Mouse (Mus musculus) hindbrain, embryonic 15.5 days (tissue): ENCODE measurements around the gene Bicdl1. TPM values are rescaled to one million over a fixed set of nuclear protein-coding genes. Genes with fewer than 3 reads are reported as not detected.
"Not testable (repeated sequence)": the region's sequence is repeated elsewhere in the genome, so short reads cannot be mapped to it uniquely, and the experiment has no call there.

Source experiments
- ATAC-seq: fragments of 200-750 bp; cut with Nextera tagmentation; 2 replicates; pipeline ENCODE4 v1.8.0; 2017; ENCODE audit warnings: low read depth, moderate number of reproducible peaks, moderate TSS enrichment; ENCODE audit not compliant: low FRiP score
- H3K27ac ChIP-seq: fragments of 300-500 bp; sonication (generic); replicated peaks from 2 replicates; pipeline ENCODE4 v1.5.1; 2015; ENCODE audit warnings: mild to moderate bottlenecking, inconsistent platforms
- H3K27me3 ChIP-seq: fragments of 300-500 bp; sonication (generic); 2 replicates; pipeline ENCODE4 v1.6.1; 2015; ENCODE audit warnings: control low read depth, inconsistent platforms
- H3K36me3 ChIP-seq: fragments of 300-500 bp; sonication (generic); 2 replicates; pipeline ENCODE4 v1.6.1; 2015; ENCODE audit warnings: control low read depth, inconsistent platforms
- H3K4me1 ChIP-seq: fragments of 300-500 bp; sonication (generic); replicated peaks from 2 replicates; pipeline ENCODE4 v1.6.1; 2015; ENCODE audit warnings: control low read depth, inconsistent platforms
- H3K4me2 ChIP-seq: fragments of 300-500 bp; sonication (generic); 2 replicates; pipeline ENCODE4 v1.6.1; 2015; ENCODE audit warnings: moderate library complexity, mild to moderate bottlenecking, inconsistent platforms
- H3K4me3 ChIP-seq: fragments of 300-500 bp; sonication (generic); 2 replicates; pipeline ENCODE4 v1.5.1; 2015; ENCODE audit warnings: mild to moderate bottlenecking, inconsistent platforms
- H3K9ac ChIP-seq: fragments of 300-500 bp; sonication (generic); 2 replicates; pipeline ENCODE4 v1.6.1; 2015; ENCODE audit warnings: inconsistent platforms
- H3K9me3 ChIP-seq: fragments of 300-500 bp; sonication (generic); 2 replicates; pipeline ENCODE4 v1.6.1; 2016; ENCODE audit warnings: control low read depth, inconsistent platforms
- WGBS: fragments of 180-500 bp; shearing (Covaris S2); methylation state at CpG from one replicate; pipeline ENCODE4 v1.1.7; 2015; 5-methylcytosine and 5-hydroxymethylcytosine counted together
- polyA plus RNA-seq: library from polyadenylated mRNA; unstranded; fragments of >200 nt; fragmentation: Nextera tagmentation; extraction: Ambion mirVana; gene quantifications from 2 replicates; pipeline ENCODE4 v1.2.1, GENCODE M21; 2015

Bicdl1 gene
- polyA plus RNA-seq, 1 experiment from 2014 or later: 39.9 TPM

- Histone ChIP-seq H3K9me3 (no peaks in the 10 kb centered on the region), H3K4me2 (no peak overlapping the region), H3K9ac (no peak overlapping the region), H3K36me3 (no peaks in the 10 kb centered on the region), H3K27ac (no peak overlapping the region), H3K4me1 (no peaks in the 10 kb centered on the region), H3K27me3 (no peaks in the 10 kb centered on the region), H3K4me3 (no peak overlapping the region)
- 80% methylated on average over 5 of the region's 5 CpGs for WGBS
- no peak for ATAC-seq
Measured at GRCm38 (mm10) chr5:115752883-115753282, 21.5 kb upstream of the Bicdl1 start.

GRCm38 (mm10) chr5:115751916-115752315, 20.5 kb upstream of the Bicdl1 start:
- not testable (repeated sequence) for H3K36me3 ChIP-seq, H3K4me2 ChIP-seq, H3K9ac ChIP-seq, H3K4me3 ChIP-seq, H3K9me3 ChIP-seq, H3K4me1 ChIP-seq, H3K27ac ChIP-seq, H3K27me3 ChIP-seq, ATAC-seq
- WGBS: 68% methylated on average over 9 of the region's 9 CpGs

DNA sequence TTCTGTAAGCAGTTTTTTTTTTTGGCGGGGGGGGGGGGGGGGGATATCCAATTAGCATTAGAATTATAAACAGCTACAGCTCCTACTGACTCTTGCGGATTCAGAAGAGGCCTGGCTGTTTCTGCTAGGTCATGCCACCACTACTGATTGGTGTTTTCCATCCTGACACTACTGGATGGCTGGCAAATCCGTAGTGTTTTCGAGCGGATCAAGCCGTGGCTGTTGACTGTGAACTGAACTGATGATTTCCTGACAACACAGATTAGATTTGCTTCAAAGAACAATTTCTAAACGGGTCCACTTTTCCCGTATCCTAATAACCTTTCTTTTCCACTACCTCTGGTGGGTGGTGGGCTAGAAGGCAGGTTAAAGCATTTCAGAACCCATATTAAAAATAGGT, 16.9 kb upstream of the Bicdl1 start:
- Histone ChIP-seq H3K9ac (no peak overlapping the region), H3K27me3 (no peaks in the 10 kb centered on the region), H3K4me1 (no peaks in the 10 kb centered on the region), H3K4me3 (no peak overlapping the region), H3K27ac (no peak overlapping the region), H3K9me3 (no peaks in the 10 kb centered on the region), H3K36me3 (no peaks in the 10 kb centered on the region), H3K4me2 (no peak overlapping the region)
- no peak for ATAC-seq
- 50% methylated on average over 8 of the region's 8 CpGs for WGBS

- H3K27me3 ChIP-seq: no peaks in the 10 kb centered on the region
- WGBS: 75% methylated on average over 15 of the region's 15 CpGs
- ATAC-seq: no peak
- H3K4me1 ChIP-seq: no peaks in the 10 kb centered on the region
- no peak overlapping the region for H3K9ac ChIP-seq
- H3K36me3 ChIP-seq: no peaks in the 10 kb centered on the region
- H3K9me3 ChIP-seq: no peaks in the 10 kb centered on the region
- no peak overlapping the region for H3K27ac ChIP-seq
- H3K4me3 ChIP-seq: no peak overlapping the region
- H3K4me2 ChIP-seq: no peak overlapping the region
Measured at GRCm38 (mm10) chr5:115745319-115745718, 13.9 kb upstream of the Bicdl1 start.

DNA sequence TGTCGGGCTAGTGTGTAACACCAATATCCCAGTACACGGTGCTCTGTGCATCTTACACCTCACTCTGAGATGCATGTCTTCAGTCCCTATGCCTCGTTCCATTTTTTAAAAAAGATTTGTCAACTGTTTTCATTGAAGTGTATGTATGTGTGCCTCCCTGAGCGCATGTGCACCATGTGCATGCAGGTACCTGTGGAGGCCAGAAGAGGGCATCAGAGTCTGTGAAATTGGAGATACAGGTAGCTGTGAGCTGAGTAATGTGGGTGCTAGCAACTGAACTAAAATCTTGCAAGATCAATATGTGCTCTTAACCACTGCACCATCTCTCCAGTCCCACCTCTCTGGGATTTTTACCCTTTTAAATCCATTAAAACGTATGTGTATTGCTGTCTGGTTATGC, 6.6 kb upstream of the Bicdl1 start:
- H3K9me3 ChIP-seq: no peaks in the 10 kb centered on the region
- no peaks in the 10 kb centered on the region for H3K27me3 ChIP-seq
- no peak overlapping the region for H3K4me2 ChIP-seq
- no peaks in the 10 kb centered on the region for H3K36me3 ChIP-seq
- H3K27ac ChIP-seq: no peak overlapping the region
- H3K4me3 ChIP-seq: no peak overlapping the region
- no peak overlapping the region for H3K9ac ChIP-seq
- ATAC-seq: no peak
- 93% methylated on average over 5 of the region's 5 CpGs for WGBS
- peaks cover 6% of the 10 kb centered on the region for H3K4me1 ChIP-seq

GRCm38 (mm10) chr5:115734570-115734969, 3.1 kb upstream of the Bicdl1 start:
- Histone ChIP-seq H3K4me3 (no peak overlapping the region), H3K27ac (no peak overlapping the region), H3K27me3 (no peaks in the 10 kb centered on the region), H3K36me3 (no peaks in the 10 kb centered on the region), H3K4me1 (peaks cover 18% of the 10 kb centered on the region), H3K4me2 (no peak overlapping the region), H3K9me3 (no peaks in the 10 kb centered on the region), H3K9ac (no peak overlapping the region)
- no peak for ATAC-seq
- 85% methylated on average over 2 of the region's 2 CpGs for WGBS

GRCm38 (mm10) chr5:115732849-115733216, 1.4 kb upstream of the Bicdl1 start:
- peak overlapping the region; percentile 89 for H3K9ac ChIP-seq
- H3K4me1 ChIP-seq: peaks cover 33% of the 10 kb centered on the region
- H3K27ac ChIP-seq: peak overlapping the region; percentile 99
- peak overlapping the region; percentile 94 for H3K4me3 ChIP-seq
- H3K27me3 ChIP-seq: no peaks in the 10 kb centered on the region
- H3K4me2 ChIP-seq: peak overlapping the region; percentile 80
- no peaks in the 10 kb centered on the region for H3K9me3 ChIP-seq
- H3K36me3 ChIP-seq: no peaks in the 10 kb centered on the region
- peak; percentile 76 for ATAC-seq
- 1% methylated on average over 9 of the region's 9 CpGs for WGBS

- WGBS: under 1% methylated on average over 49 of the region's 91 CpGs
- H3K9me3 ChIP-seq: no peaks in the 10 kb centered on the region
- no peaks in the 10 kb centered on the region for H3K27me3 ChIP-seq
- H3K9ac ChIP-seq: peak overlapping the region; percentile 89
- H3K36me3 ChIP-seq: no peaks in the 10 kb centered on the region
- peaks cover 34% of the 10 kb centered on the region for H3K4me1 ChIP-seq
- peak overlapping the region; percentile 99 for H3K27ac ChIP-seq
- peak overlapping the region; percentile 94 for H3K4me3 ChIP-seq
- peak; percentile 92 for ATAC-seq
- H3K4me2 ChIP-seq: peak overlapping the region; percentile 80
Measured at GRCm38 (mm10) chr5:115732176-115732848, 891 bp upstream of the Bicdl1 start.

- peak overlapping the region; percentile 89 for H3K9ac ChIP-seq
- ATAC-seq: peak; percentile 29; the same call in 1 of the 2 replicates
- no peaks in the 10 kb centered on the region for H3K27me3 ChIP-seq
- peak overlapping the region; percentile 99 for H3K27ac ChIP-seq
- H3K9me3 ChIP-seq: no peaks in the 10 kb centered on the region
- under 1% methylated on average over 31 of the region's 72 CpGs for WGBS
- no peaks in the 10 kb centered on the region for H3K36me3 ChIP-seq
- H3K4me1 ChIP-seq: peaks cover 35% of the 10 kb centered on the region
- H3K4me2 ChIP-seq: peak overlapping the region; percentile 80
- peak overlapping the region; percentile 94 for H3K4me3 ChIP-seq
Measured at GRCm38 (mm10) chr5:115731732-115732175, 333 bp upstream of the Bicdl1 start.

GRCm38 (mm10) chr5:115730314-115730713, 1.1 kb downstream of the Bicdl1 start:
- peak overlapping the region; percentile 89 for H3K9ac ChIP-seq
- H3K27ac ChIP-seq: peak overlapping the region; percentile 99; the same call in 1 of the 2 replicates

GRCm38 (mm10) chr5:115726581-115726980, 4.8 kb downstream of the Bicdl1 start:
- Histone ChIP-seq H3K9me3 (no peaks in the 10 kb centered on the region), H3K4me3 (no peak overlapping the region), H3K27me3 (no peaks in the 10 kb centered on the region), H3K4me1 (peaks cover 28% of the 10 kb centered on the region), H3K9ac (no peak overlapping the region), H3K36me3 (peaks cover 7% of the 10 kb centered on the region), H3K27ac (no peak overlapping the region), H3K4me2 (no peak overlapping the region)
- ATAC-seq: no peak
- whole genome bisulfite sequencing: 85% methylated on average over 8 of the region's 8 CpGs

More at GRCm38 (mm10) chr5:115730314-115730713, 1.1 kb downstream of the Bicdl1 start:
- Histone ChIP-seq H3K36me3 (no peaks in the 10 kb centered on the region), H3K4me2 (peak overlapping the region; percentile 80), H3K4me1 (peaks cover 35% of the 10 kb centered on the region), H3K4me3 (peak overlapping the region; percentile 94), H3K9me3 (no peaks in the 10 kb centered on the region), H3K27me3 (no peaks in the 10 kb centered on the region)
- WGBS: 62% methylated on average over 5 of the region's 5 CpGs
- no peak for ATAC-seq

- no peak overlapping the region for H3K4me2 ChIP-seq
- H3K4me3 ChIP-seq: no peak overlapping the region
Measured at GRCm38 (mm10) chr5:115726019-115726418, 5.4 kb downstream of the Bicdl1 start.

GRCm38 (mm10) chr5:115724422-115724821, 7.0 kb downstream of the Bicdl1 start:
- ATAC-seq: no peak
- Histone ChIP-seq H3K4me1 (peaks cover 19% of the 10 kb centered on the region), H3K4me2 (no peak overlapping the region), H3K9me3 (no peaks in the 10 kb centered on the region), H3K36me3 (peaks cover 7% of the 10 kb centered on the region), H3K27me3 (no peaks in the 10 kb centered on the region), H3K4me3 (no peak overlapping the region), H3K9ac (no peak overlapping the region), H3K27ac (no peak overlapping the region)
- WGBS: 89% methylated on average over 10 of the region's 10 CpGs

More at GRCm38 (mm10) chr5:115726019-115726418, 5.4 kb downstream of the Bicdl1 start:
- peaks cover 7% of the 10 kb centered on the region for H3K36me3 ChIP-seq
- no peaks in the 10 kb centered on the region for H3K27me3 ChIP-seq
- 78% methylated on average over 16 of the region's 16 CpGs for WGBS
- no peaks in the 10 kb centered on the region for H3K9me3 ChIP-seq
- peaks cover 31% of the 10 kb centered on the region for H3K4me1 ChIP-seq
- ATAC-seq: no peak
- no peak overlapping the region for H3K27ac ChIP-seq
- H3K9ac ChIP-seq: no peak overlapping the region
